Mouse (Mus musculus) forebrain, postnatal 0 days (tissue): ENCODE measurements around the gene Ddx54. TPM values are rescaled to one million over a fixed set of nuclear protein-coding genes. Genes with fewer than 3 reads are reported as not detected.
A peak's percentile ranks its signal among the peaks of the same experiment; 100 is the strongest.

ENCODE experiments used
- ATAC-seq: fragments of 200-750 bp; cut with Nextera tagmentation; 2 replicates; pipeline ENCODE4 v1.8.0; 2017; ENCODE audit warnings: mild to moderate bottlenecking, moderate library complexity
- DNase-seq: peaks from one replicate; pipeline ENCODE4 v3.0.0-alpha.2; 2015
- H3K27ac ChIP-seq: fragments of 300-500 bp; sonication (generic); 2 replicates; pipeline ENCODE4 v1.5.1; 2014; ENCODE audit warnings: low read depth, mild to moderate bottlenecking, antibody characterized with exemption, low read length, moderate library complexity, mixed read lengths
- H3K27me3 ChIP-seq: fragments of 300-500 bp; sonication (generic); 2 replicates; pipeline ENCODE4 v1.6.1; 2014; ENCODE audit warnings: mild to moderate bottlenecking, low read length, mixed read lengths; ENCODE audit not compliant: insufficient read depth
- H3K36me3 ChIP-seq: fragments of 300-500 bp; sonication (generic); 2 replicates; pipeline ENCODE4 v1.6.1; 2014; ENCODE audit warnings: mild to moderate bottlenecking, moderate library complexity; ENCODE audit not compliant: insufficient read depth
- H3K4me1 ChIP-seq: fragments of 300-500 bp; sonication (generic); 2 replicates; pipeline ENCODE4 v1.6.1; 2014; ENCODE audit warnings: antibody characterized with exemption; ENCODE audit not compliant: insufficient read depth
- H3K4me2 ChIP-seq: fragments of 300-500 bp; sonication (generic); 2 replicates; pipeline ENCODE4 v1.6.1; 2014; ENCODE audit warnings: low read depth, mild to moderate bottlenecking, moderate library complexity
- H3K4me3 ChIP-seq: fragments of 300-500 bp; sonication (generic); 2 replicates; pipeline ENCODE4 v1.5.1; 2014; ENCODE audit warnings: low read depth, low read length, mixed read lengths
- H3K9ac ChIP-seq: fragments of 300-500 bp; sonication (generic); 2 replicates; pipeline ENCODE4 v1.6.1; 2014; ENCODE audit warnings: mild to moderate bottlenecking
- H3K9me3 ChIP-seq: fragments of 300-500 bp; sonication (generic); 2 replicates; pipeline ENCODE4 v1.6.1; 2016; ENCODE audit warnings: low read length
- CTCF ChIP-seq: sonication (generic); IDR thresholded peaks from 2 replicates; pipeline ENCODE4 v1.5.1; 2016; ENCODE audit warnings: antibody characterized with exemption, control low read depth, low read depth
- WGBS: fragments of 180-500 bp; shearing (Covaris S2); extraction: QIAGEN DNeasy Blood & Tissue Kit; methylation state at CpG from one replicate; pipeline ENCODE4 v1.1.7; 2014; 5-methylcytosine and 5-hydroxymethylcytosine counted together
- polyA plus RNA-seq: library from polyadenylated mRNA; unstranded; fragments of >200 nt; fragmentation: Nextera tagmentation; extraction: Ambion mirVana; gene quantifications from 2 replicates; pipeline ENCODE4 v1.2.1, GENCODE M21; 2015
- total RNA-seq: library from RNA; depleted of rRNA; stranded (reverse); fragments of >200 nt; gene quantifications from 2 replicates; pipeline ENCODE4 v1.2.3, GENCODE M21; 2014

The Ddx54 gene
- total and polyA plus RNA-seq, 2 experiments from 2014 or later = 40.0 to 46.0 TPM

GRCm38 (mm10) chr5:120567253-120567701 lies 45.3 kb upstream of the Ddx54 start:
- WGBS = 11% methylated on average over 21 of the region's 21 CpGs

GRCm38 (mm10) chr5:120567761-120568211 lies 44.8 kb upstream of the Ddx54 start:
- WGBS = 12% methylated on average over 14 of the region's 14 CpGs
- no peak overlapping the region for H3K9ac ChIP-seq
- H3K4me2 ChIP-seq = peak overlapping the region; percentile 21
- ATAC-seq (peak; percentile 54), DNase-seq (peak; percentile 60)
- peak overlapping the region; percentile 77 for H3K27ac ChIP-seq
- no peaks in the 10 kb centered on the region for H3K36me3 ChIP-seq
- no peak overlapping the region for H3K4me3 ChIP-seq
- H3K27me3 ChIP-seq = no peaks in the 10 kb centered on the region
- TF ChIP-seq CTCF = no peak
- no peaks in the 10 kb centered on the region for H3K9me3 ChIP-seq
- peaks cover 29% of the 10 kb centered on the region for H3K4me1 ChIP-seq

More at GRCm38 (mm10) chr5:120567253-120567701, 45.3 kb upstream of the Ddx54 start:
- Histone ChIP-seq H3K36me3 (no peaks in the 10 kb centered on the region), H3K4me2 (peak overlapping the region; percentile 21), H3K27me3 (no peaks in the 10 kb centered on the region), H3K4me1 (peaks cover 29% of the 10 kb centered on the region), H3K4me3 (no peak overlapping the region), H3K9me3 (no peaks in the 10 kb centered on the region), H3K9ac (peak overlapping the region; percentile 23; the same call in 1 of the 2 replicates), H3K27ac (peak overlapping the region; percentile 77)
- ATAC-seq (peak; percentile 32), DNase-seq (peak; percentile 67)
- TF ChIP-seq CTCF = no peak

GRCm38 (mm10) chr5:120568336-120568768 lies 44.2 kb upstream of the Ddx54 start:
- Histone ChIP-seq H3K27me3 (no peaks in the 10 kb centered on the region), H3K9ac (peak overlapping the region; percentile 10; the same call in 1 of the 2 replicates), H3K4me1 (peaks cover 29% of the 10 kb centered on the region), H3K36me3 (no peaks in the 10 kb centered on the region), H3K9me3 (no peaks in the 10 kb centered on the region), H3K27ac (peak overlapping the region; percentile 77), H3K4me2 (peak overlapping the region; percentile 18; the same call in 1 of the 2 replicates), H3K4me3 (no peak overlapping the region)
- no peak for TF ChIP-seq CTCF
- DNase-seq (peak; percentile 73), ATAC-seq (peak; percentile 57)
- 23% methylated on average over 9 of the region's 9 CpGs for WGBS

GRCm38 (mm10) chr5:120568964-120569363 lies 43.6 kb upstream of the Ddx54 start:
- no peaks in the 10 kb centered on the region for H3K27me3 ChIP-seq
- ATAC-seq (no peak), DNase-seq (no peak)
- H3K4me2 ChIP-seq = no peak overlapping the region
- no peak for TF ChIP-seq CTCF
- WGBS = 85% methylated on average over 4 of the region's 4 CpGs
- no peaks in the 10 kb centered on the region for H3K9me3 ChIP-seq
- no peak overlapping the region for H3K4me3 ChIP-seq
- H3K27ac ChIP-seq = no peak overlapping the region; the same call in 1 of the 2 replicates
- peak overlapping the region; percentile 10; the same call in 1 of the 2 replicates for H3K9ac ChIP-seq
- H3K36me3 ChIP-seq = no peaks in the 10 kb centered on the region
- peaks cover 29% of the 10 kb centered on the region for H3K4me1 ChIP-seq

GRCm38 (mm10) chr5:120569791-120570190 lies 42.7 kb upstream of the Ddx54 start:
- Histone ChIP-seq H3K9ac (no peak overlapping the region), H3K27ac (no peak overlapping the region), H3K27me3 (no peaks in the 10 kb centered on the region), H3K4me2 (no peak overlapping the region), H3K36me3 (no peaks in the 10 kb centered on the region), H3K9me3 (no peaks in the 10 kb centered on the region), H3K4me1 (peaks cover 29% of the 10 kb centered on the region), H3K4me3 (no peak overlapping the region)
- ATAC-seq = no peak
- no peak for TF ChIP-seq CTCF
- WGBS = 96% methylated on average over 3 of the region's 3 CpGs
- DNase-seq = no peak

GRCm38 (mm10) chr5:120570289-120570897 lies 42.1 kb upstream of the Ddx54 start:
- WGBS = 76% methylated on average over 11 of the region's 11 CpGs
- no peak for TF ChIP-seq CTCF
- ATAC-seq (no peak), DNase-seq (no peak)
- no peak overlapping the region for H3K9ac ChIP-seq
- peaks cover 29% of the 10 kb centered on the region for H3K4me1 ChIP-seq
- H3K4me2 ChIP-seq = no peak overlapping the region
- no peak overlapping the region for H3K27ac ChIP-seq
- H3K9me3 ChIP-seq = no peaks in the 10 kb centered on the region
- H3K4me3 ChIP-seq = no peak overlapping the region
- H3K36me3 ChIP-seq = no peaks in the 10 kb centered on the region
- no peaks in the 10 kb centered on the region for H3K27me3 ChIP-seq

- no peak overlapping the region for H3K4me2 ChIP-seq
- H3K9me3 ChIP-seq = no peaks in the 10 kb centered on the region
- ATAC-seq (no peak), DNase-seq (peak; percentile 29)
- no peak for TF ChIP-seq CTCF
- no peak overlapping the region for H3K4me3 ChIP-seq
- peaks cover 29% of the 10 kb centered on the region for H3K4me1 ChIP-seq
- H3K27me3 ChIP-seq = no peaks in the 10 kb centered on the region
- no peaks in the 10 kb centered on the region for H3K36me3 ChIP-seq
- WGBS = 50% methylated on average over 14 of the region's 14 CpGs
- 0 out of 2 replicates have a peak overlapping the region, but pooled peaks have one; percentile 15 for H3K27ac ChIP-seq
- H3K9ac ChIP-seq = no peak overlapping the region
Observed at GRCm38 (mm10) chr5:120571056-120571740, 41.3 kb upstream of the Ddx54 start.
